ENCODE assay signal across 14 mouse cellular contexts in the genomic region with DNA sequence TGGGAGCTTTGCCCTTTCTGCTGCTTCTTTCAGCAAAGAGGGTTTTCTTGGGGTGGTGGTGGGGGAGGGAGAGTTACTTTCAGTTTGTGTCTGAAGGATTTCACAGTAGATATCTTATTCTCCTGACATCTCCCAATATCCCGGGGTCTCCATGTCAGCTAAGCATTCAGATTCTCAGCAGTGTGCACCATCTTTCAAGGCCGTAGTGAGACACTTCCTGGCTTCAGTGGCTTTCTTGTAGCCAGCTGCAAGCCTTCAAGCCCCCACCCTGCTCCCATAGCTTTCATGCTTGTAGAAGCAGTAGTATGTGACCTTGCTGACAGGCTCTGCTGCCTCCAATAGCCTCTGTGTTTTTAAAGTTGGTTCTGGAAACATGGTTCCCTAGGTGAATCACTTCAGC. TPM values are rescaled to one million over a fixed set of nuclear protein-coding genes. Genes with fewer than 3 reads are reported as not detected.
"Had no signal": no experiment of that assay in that cellular context is flagged by ENCODE, and none has a peak within 500 bp of the region (broad histone marks: within the 10 kb centered on the region; RNA-seq: fewer than 3 reads in every experiment).

No protein-coding gene starts in this region.

RNA-seq across cellular contexts. Expression of a gene that starts 47.8 kb away (rescaled TPM):
- polyA plus RNA-seq: heart, embryonic 10.5 days; heart, embryonic 12.5 days; heart, embryonic 14.5 days; heart, embryonic 16.5 days; hindbrain, embryonic 11.5 days; hindbrain, embryonic 13.5 days; intestine, embryonic 14.5 days; intestine, embryonic 16.5 days; kidney, embryonic 15.5 days; large intestine, adult 2 months; limb, embryonic 11.5 days; limb, embryonic 13.5 days; limb, embryonic 15.5 days; liver, adult 2 months had no signal
